Mouse (Mus musculus) monocyte, adult 2 months (primary cell): ENCODE results near the gene Klf2.
A peak's percentile ranks its signal among the peaks of the same experiment; 100 is the strongest.

Experiments
- DNase-seq, 2 experiments: peaks; one replicate each; pipeline ENCODE4 v3.0.0; 2022; ENCODE audit warnings: low spot score in 2 of 2, low read depth in 1 of 2

Gene Klf2

DNA sequence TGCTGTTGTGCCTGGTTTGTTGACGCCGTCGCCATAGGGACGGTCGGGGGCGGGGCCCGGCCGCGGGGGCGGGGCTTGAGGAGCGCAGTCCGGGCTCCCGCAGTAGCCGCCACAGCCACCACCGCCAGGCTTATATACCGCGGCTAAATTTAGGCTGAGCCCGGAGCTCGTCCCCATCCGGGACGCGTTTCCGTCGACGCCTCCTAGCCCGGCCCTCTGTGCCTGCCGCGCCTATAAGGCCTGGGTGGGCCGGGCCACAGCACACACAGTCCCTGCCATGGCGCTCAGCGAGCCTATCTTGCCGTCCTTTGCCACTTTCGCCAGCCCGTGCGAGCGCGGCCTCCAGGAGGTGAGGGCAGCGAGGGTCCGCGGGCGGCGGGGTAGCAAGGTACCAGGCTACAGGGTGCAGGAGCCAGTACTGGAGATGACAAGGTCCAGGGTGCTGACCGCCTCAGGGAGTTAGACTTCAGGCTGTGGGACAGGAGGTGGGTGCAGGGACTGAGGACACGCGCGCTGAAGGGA lies at the start of gene Klf2:
Gene Klf2, plus strand, starts transcription at position 233 of the 522 bp plus-strand sequence.
- peak; percentile 98 to 99 for DNase-seq

DNA sequence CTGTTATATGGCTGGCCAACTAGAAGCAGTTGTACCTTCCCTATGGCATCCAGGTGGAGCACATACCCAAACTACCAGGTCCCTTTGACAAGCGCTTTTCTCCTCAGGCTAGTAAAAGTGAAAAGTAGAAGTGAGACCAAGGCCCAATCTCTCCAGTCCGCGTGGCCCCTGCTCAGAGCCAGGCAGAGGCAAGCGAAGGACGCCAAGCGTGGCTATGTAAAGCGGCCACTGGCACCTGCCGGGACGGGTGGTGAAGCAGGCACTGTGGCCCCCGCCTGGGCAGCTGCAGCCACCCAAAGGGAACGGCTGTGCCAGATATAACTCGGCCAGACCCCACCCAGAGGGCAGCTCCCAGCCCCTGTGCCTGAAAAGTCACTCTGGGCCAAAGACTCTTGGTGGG lies 48.2 kb upstream of the Klf2 start:
- DNase-seq: no peak

DNA sequence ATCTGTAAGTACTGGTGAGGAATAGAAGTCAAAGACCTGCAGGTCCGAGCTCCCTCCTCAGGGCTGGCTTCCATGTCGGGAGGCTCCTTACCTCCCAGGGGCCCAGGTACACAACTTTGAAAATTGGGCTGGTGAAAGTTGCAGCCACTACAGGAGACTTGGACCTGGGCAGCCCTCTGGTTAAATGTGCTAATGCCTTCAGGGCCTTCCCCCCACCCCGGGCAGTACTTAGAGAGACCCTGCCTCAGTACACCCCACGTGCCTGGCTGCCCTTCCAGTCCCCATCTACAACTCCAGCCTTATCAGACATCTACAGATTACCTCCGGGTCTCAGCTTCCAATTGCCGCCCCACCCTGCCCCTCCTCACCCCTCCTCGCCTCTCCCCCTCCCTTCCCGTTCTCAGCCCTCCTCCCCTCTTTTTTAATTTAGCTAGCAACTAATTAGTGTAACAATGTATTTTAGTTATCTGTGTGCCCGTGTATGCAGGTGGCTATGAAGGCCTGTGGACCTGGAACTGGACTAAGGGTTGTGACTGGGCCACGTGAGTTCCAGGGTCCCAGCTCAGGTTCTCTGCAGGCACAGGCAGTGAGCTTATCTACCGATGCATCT lies 47.7 kb upstream of the Klf2 start:
- DNase-seq: no peak

DNA sequence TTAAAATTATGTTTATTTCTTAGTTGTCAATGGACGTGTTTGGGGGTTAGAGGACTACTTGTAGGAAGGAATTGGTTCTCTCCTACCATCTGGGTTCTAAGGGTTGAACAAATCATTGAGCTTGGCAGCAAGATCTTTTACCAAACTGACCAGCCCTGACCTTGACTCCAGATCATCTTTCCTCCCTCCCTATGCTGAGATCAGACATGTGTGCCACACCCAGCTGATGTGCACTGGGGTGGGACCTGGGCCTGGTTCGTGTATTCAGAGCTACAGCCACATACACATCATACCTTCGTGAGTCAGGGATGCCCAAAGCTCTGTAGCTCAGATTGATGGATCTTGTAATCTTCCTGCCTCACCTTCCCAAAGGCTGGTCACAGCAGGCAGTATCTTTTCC lies 47.1 kb upstream of the Klf2 start:
- no peak for DNase-seq

DNA sequence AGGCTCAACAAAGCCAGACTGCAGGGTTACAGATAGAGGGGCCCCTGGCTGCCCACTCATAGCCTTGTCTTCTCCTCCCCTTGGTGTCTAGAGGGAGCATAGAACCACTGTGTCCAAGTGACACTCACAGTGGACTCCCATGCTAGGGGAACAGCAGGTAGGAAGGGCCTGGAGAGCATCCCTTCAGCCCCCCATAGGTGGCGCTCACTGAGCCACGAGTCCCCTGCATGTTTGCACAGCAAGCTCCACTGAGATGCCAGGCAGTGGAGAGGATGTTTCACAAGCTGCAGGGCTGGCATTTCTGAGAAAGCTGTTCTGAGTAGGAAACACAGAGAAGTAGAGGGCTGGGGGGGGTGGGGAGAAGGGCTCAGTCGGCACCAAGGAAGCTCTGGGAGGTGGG lies 46.5 kb upstream of the Klf2 start:
- peak; percentile 47 to 64 for DNase-seq

DNA sequence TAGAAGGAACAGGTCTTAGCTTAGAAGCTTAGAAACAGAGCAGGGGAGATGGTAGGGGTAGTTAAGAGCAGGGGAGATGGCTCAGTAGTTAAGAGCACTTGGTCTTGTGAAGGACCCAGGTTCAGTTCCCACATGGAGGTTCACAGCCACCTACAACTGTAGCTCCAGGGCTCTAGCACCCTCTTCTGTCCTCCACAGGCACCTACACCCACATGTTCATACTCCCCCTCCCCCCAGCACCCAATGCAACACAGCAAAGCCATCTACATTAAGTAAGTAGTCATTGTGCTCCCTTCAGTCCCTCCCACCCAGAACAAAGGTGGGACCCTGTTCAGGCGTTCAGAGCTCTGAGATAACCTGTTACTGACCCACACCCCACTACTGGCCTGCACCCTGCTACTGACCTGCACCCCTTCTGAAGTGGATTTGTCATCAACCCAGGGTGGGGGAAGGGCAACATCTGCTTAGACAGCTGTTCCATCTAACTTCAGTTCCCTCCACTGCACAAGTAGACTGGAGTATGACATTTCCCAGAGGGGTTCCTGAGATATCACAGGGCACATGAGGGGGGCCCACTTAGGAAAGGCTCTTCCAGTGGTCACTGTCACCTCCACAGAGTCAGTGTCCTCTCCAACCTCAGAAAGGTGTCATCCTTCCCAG lies 45.6 kb upstream of the Klf2 start:
- no peak for DNase-seq

DNA sequence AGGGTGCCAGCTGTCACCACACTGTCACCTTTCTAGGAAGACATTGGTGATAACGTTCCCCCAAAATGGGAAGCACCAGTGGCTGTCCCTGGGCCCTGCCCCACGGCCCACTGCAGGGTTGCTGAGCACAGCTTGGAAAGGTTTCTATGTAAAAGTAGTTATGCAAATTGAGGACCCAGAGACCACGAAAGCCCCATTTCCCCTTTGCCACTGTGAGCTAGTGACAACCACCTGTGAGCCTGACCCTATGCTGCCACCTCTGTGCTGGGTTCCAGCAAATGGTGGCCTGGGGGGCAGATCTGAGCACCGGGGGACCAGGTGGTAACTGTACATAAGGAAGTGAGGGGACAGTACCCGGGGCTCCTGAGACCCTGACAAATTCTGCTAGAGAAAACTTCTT lies 45.0 kb upstream of the Klf2 start:
- no peak for DNase-seq

DNA sequence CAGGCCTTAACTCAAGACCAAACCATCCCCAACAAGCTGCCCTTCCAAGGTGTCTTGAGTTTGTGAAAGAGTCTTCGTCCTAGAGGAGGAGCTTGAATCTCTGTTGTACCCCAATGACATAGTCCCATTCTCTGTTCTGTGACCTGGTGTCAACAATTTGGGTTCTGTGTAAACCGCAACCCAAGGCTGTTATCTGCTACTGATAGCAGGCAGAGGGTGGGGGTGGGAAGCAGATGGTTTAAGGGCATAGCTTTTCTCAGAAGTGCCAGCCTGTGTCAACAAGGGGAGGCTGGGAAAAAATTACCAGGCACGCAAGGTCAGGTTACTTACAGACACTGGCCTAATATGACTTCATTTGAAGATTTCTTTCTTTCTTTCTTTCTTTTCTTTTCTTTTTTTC lies 41.6 kb upstream of the Klf2 start:
- no peak for DNase-seq

DNA sequence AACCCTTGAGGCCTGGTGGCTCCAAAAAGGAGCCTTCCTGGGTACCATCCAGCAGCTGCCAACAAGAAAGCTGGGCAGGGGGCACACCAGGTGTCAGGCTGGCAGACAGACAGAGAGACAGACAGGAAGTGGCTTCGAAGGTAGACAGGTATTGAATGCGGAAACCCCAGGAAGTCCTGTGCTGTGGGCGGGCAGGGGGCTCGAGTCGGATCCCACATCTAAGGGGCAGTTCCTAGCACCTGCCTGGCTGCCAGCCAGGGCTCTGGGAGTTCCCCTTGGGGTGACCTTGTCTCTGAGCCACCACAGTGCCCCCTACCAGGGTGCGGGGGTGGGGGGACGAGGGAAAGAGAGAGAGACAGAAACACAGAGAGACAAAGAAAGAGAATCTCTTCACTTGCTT lies 39.7 kb upstream of the Klf2 start:
- DNase-seq: no peak

- no peak for DNase-seq
These were observed 37.2 kb upstream of the Klf2 start for GRCm38 (mm10) chr8:72281634-72282033.

- DNase-seq: no peak
These were observed 33.5 kb upstream of the Klf2 start for GRCm38 (mm10) chr8:72285285-72285684.

DNA sequence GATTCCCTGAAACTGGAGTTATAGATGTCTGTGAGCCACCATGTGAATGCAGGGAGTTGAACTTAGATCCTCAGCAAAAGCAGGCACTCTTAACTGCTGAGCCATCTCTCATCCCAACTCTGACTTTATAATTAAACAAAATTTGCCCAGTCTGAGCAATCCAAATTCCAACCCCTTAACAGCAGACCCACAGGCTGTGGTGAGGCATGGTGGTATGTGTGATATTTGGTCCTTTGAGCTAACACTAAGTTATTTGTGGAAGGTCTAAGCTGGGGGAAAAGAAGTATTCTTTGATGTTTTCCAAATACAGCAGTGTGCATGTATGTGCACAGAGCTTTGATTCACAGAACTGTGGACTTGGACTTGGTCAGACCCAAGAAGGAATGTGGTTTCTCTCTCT lies 29.8 kb upstream of the Klf2 start:
- DNase-seq: no peak

- no peak for DNase-seq
These were observed 27.7 kb upstream of the Klf2 start for GRCm38 (mm10) chr8:72291104-72291503.

- no peak for DNase-seq
These were observed 25.5 kb upstream of the Klf2 start for GRCm38 (mm10) chr8:72293309-72293708.

DNA sequence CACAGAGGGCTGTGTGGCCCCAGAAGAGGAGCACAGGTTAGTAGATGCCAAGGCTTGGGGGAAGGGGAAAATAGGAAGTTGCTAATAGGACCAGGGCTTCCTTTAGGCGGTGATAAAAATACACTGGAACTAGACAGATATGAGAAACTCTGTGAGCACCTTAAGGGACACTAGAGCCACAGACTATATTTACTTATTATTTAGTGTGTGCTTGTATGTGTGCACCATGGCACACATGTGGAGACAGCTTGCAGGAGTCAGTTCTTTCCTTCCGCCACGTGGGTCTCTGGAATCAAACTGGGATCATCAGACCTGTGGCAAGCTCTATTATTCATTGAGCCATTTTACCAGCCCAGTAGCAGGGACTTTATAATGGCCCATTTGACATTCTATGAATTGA lies 23.7 kb upstream of the Klf2 start:
- DNase-seq: no peak

DNA sequence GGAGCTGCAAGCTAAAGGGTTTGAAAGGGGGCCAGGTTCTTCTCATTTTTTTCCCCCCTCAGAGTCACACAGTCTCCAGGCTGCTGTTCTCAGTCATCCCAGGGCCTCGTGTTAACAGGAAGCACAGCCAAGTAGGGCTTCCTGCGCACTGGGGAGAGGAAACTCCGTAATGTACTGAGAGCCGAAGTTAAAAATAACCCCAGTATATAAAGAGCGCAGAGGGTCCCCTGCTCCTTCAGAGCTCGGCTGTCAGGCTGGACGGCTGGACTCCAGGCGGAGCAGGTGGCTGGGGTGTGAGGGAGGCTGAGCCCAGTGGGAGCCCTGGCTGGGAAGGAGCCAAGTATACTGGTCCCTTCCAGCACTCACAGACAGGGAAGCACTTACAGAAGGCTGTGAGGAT lies 23.2 kb upstream of the Klf2 start:
- peak; percentile 48 to 69 for DNase-seq

GRCm38 (mm10) chr8:72296561-72296960 lies 22.3 kb upstream of the Klf2 start:
- no peak for DNase-seq

DNA sequence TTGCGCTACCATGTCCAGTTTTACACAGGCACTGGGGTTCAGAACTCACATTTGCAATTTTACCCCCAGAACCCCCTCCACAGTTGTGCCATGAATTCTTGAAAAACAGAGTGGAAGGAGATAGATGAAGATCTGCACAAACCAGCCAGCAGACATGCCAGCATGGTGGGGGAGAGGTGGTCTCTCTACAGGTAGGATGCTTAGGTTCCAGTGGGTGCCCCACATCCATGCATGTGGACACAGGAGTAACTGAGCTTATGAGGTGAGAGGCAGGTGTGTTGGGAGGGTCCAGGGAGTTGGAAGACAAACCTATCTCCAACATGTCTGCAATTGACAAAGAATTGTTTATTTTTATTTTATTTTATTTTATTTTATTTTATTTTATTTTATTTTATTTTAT lies 19.9 kb upstream of the Klf2 start:
- no peak for DNase-seq

- no peak for DNase-seq
These were observed 18.0 kb upstream of the Klf2 start for GRCm38 (mm10) chr8:72300654-72301400.

DNA sequence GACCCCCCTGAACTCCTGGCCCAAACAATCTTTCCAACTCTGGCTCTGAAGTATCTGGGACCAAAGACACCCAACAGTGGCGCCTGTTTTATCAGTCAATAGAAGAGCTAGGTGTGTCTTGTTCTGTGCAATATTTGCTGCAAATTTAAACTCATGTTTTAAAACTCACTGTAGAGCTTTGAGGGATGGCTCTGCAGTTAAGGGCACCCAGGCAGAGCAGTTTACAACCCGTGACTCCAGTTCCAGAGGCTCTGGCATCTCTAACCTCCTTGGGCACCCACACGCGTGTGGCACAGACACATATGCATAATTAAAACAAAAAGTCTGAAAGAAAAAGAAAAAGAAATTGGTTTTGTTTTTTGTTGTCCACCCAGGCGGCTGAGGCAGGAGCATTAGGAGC lies 17.3 kb upstream of the Klf2 start:
- no peak for DNase-seq

DNA sequence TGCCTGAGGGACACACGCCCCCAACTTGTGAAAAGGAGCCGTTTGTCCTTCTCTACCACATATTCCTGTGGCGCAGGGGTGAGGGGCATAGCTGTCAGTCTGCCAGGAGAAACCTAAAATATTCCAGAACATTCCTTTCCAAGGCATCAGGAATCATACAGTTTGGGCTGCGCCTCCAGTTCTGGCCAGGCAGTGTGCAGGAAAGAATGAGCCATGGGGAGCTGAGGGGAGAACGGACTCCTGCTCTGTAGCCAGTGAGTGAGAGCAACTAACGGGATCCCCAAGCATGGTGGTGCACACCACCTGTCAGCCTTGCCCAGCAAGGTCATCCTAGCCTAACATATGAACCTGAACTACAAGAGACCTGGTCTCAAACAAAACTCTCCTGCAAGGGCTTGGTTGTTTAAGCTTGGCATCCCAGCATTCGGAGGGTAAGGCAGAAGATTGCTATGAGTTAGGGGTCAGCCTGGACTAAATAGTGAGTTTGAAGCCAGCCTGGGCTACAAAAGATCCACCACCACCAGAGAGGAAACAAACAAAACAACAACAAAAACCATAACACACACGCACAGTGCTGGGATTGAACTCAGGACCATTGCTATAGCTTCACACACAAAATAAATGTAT lies 15.7 kb upstream of the Klf2 start:
- no peak for DNase-seq

GRCm38 (mm10) chr8:72303633-72304032 lies 15.2 kb upstream of the Klf2 start:
- peak in 1 of 2 experiments; percentile 50 for DNase-seq
